Mouse (Mus musculus) hindbrain, embryonic 16.5 days (tissue): ENCODE measurements around the gene Hils1. TPM values are rescaled to one million over a fixed set of nuclear protein-coding genes. Genes with fewer than 3 reads are reported as not detected.

Experiments
- ATAC-seq: fragments of 200-750 bp; cut with Nextera tagmentation; 2 replicates; pipeline ENCODE4 v1.8.0; 2017; ENCODE audit warnings: moderate TSS enrichment, moderate library complexity
- H3K27ac ChIP-seq: fragments of 300-500 bp; sonication (generic); 2 replicates; pipeline ENCODE4 v1.5.1; 2014; ENCODE audit warnings: low read depth, mild to moderate bottlenecking, control low read depth, low read length, moderate library complexity
- H3K27me3 ChIP-seq: fragments of 300-500 bp; sonication (generic); replicated peaks from 2 replicates; pipeline ENCODE4 v1.6.1; 2014; ENCODE audit warnings: low read length; ENCODE audit not compliant: control insufficient read depth, insufficient read depth
- H3K36me3 ChIP-seq: fragments of 300-500 bp; sonication (generic); 2 replicates; pipeline ENCODE4 v1.6.1; 2014; ENCODE audit warnings: mild to moderate bottlenecking, low read length, moderate library complexity, mixed read lengths; ENCODE audit not compliant: control insufficient read depth, insufficient read depth
- H3K4me1 ChIP-seq: fragments of 300-500 bp; sonication (generic); 2 replicates; pipeline ENCODE4 v1.6.1; 2014; ENCODE audit warnings: low read depth, low read length; ENCODE audit not compliant: control insufficient read depth, insufficient read depth
- H3K4me2 ChIP-seq: fragments of 300-500 bp; sonication (generic); 2 replicates; pipeline ENCODE4 v1.6.1; 2014; ENCODE audit warnings: mild to moderate bottlenecking, low read length, control low read depth, moderate library complexity
- H3K4me3 ChIP-seq: fragments of 300-500 bp; sonication (generic); 2 replicates; pipeline ENCODE4 v1.5.1; 2014; ENCODE audit warnings: mild to moderate bottlenecking, low read length, control low read depth, moderate library complexity
- H3K9ac ChIP-seq: fragments of 300-500 bp; sonication (generic); 2 replicates; pipeline ENCODE4 v1.6.1; 2014; ENCODE audit warnings: low read depth, mild to moderate bottlenecking, control low read depth, low read length, moderate library complexity
- H3K9me3 ChIP-seq: fragments of 300-500 bp; sonication (generic); 2 replicates; pipeline ENCODE4 v1.6.1; 2014; ENCODE audit warnings: mild to moderate bottlenecking, low read length, moderate library complexity; ENCODE audit not compliant: control insufficient read depth
- WGBS: fragments of 180-500 bp; shearing (Covaris S2); extraction: QIAGEN DNeasy Blood & Tissue Kit; methylation state at CpG from one replicate; pipeline ENCODE4 v1.1.7; 2014; 5-methylcytosine and 5-hydroxymethylcytosine counted together
- polyA plus RNA-seq: library from polyadenylated mRNA; unstranded; fragments of >200 nt; fragmentation: Nextera tagmentation; extraction: Ambion mirVana; gene quantifications from 2 replicates; pipeline ENCODE4 v1.2.1, GENCODE M21; 2015

Hils1 gene
- polyA plus RNA-seq, 1 experiment from 2014 or later, result not detected

DNA sequence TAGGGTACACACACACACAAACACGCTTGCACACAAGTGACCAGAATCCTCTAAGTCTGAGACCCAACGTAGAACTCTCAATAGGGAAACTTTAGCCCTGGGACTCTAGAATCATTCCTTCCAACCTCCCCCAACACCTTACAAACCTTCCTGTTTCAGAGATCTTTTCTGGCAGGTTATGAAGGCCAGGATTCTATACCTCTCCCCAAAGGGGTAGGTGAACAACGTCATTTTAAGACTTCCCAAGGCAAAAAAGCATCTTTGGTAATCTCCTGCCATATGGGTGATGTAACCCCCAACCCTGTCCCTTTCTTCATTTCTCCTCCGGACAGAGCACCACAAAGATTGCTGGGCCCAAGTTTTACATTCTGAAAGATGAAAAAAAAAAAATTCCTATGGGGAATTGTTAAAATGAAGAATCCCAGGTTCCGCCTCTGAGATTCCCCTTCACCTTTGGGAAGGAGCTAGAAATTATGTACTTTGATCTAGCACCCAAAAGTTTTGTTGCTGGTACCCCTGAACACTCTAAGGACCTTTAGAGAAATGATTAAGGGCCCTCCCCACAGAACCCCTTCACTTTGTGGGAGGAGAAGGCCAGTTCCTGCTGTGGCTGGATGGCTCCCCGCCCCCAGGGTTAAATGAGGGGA is 22.8 kb downstream of the Hils1 start:
- peak overlapping the region; percentile 68 for H3K4me3 ChIP-seq
- H3K36me3 ChIP-seq, result no peaks in the 10 kb centered on the region
- 34% methylated on average over 6 of the region's 6 CpGs for WGBS
- no peaks in the 10 kb centered on the region for H3K27me3 ChIP-seq
- peak overlapping the region; percentile 86 for H3K9ac ChIP-seq
- H3K4me1 ChIP-seq, result peaks cover 41% of the 10 kb centered on the region
- no peak for ATAC-seq
- H3K27ac ChIP-seq, result peak overlapping the region; percentile 95
- no peaks in the 10 kb centered on the region for H3K9me3 ChIP-seq
- peak overlapping the region; percentile 96 for H3K4me2 ChIP-seq

- H3K9ac ChIP-seq, result peak within 1 kb of the TSS; percentile 86
- peak within 1 kb of the TSS; percentile 96 for H3K4me2 ChIP-seq
- no peaks in the 10 kb centered on the region for H3K9me3 ChIP-seq
- H3K4me1 ChIP-seq, result peaks cover 49% of the 10 kb centered on the region
- H3K27me3 ChIP-seq, result no peaks in the 10 kb centered on the region
- H3K27ac ChIP-seq, result peak within 1 kb of the TSS; percentile 95
- peak within 1 kb of the TSS; percentile 68 for H3K4me3 ChIP-seq
- ATAC-seq, result peak; percentile 77
- WGBS, result under 1% methylated on average over 52 of the region's 69 CpGs
- no peaks in the 10 kb centered on the region for H3K36me3 ChIP-seq
Observed at GRCm38 (mm10) chr11:94990749-94991577, 23.6 kb downstream of the Hils1 start, which contains the start of gene Ppp1r9b. TSS of gene Ppp1r9b (plus strand) at chr11:94991035.

GRCm38 (mm10) chr11:94991641-94992479 is 24.5 kb downstream of the Hils1 start:
- Histone ChIP-seq H3K9ac (peak overlapping the region; percentile 86), H3K27me3 (no peaks in the 10 kb centered on the region), H3K4me3 (peak overlapping the region; percentile 68), H3K27ac (peak overlapping the region; percentile 95), H3K4me1 (peaks cover 54% of the 10 kb centered on the region), H3K9me3 (no peaks in the 10 kb centered on the region), H3K36me3 (peaks cover 3% of the 10 kb centered on the region; the same call in 1 of the 2 replicates), H3K4me2 (peak overlapping the region; percentile 96)
- WGBS, result 1% methylated on average over 89 of the region's 99 CpGs
- ATAC-seq, result no peak

DNA sequence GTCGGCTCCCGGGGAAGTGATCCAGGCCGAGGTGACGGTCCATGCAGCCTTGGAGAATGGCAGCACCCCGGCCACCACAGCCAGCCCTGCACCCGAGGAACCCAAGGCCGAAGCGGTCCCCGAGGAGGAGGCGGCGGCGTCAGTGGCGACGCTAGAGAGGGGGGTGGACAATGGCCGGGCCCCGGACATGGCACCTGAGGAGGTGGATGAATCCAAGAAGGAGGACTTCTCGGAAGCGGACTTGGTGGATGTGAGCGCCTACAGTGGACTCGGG is 25.0 kb downstream of the Hils1 start:
- Histone ChIP-seq H3K27ac (peak overlapping the region; percentile 95; the same call in 1 of the 2 replicates), H3K4me2 (peak overlapping the region; percentile 96), H3K9me3 (no peaks in the 10 kb centered on the region), H3K9ac (peak overlapping the region; percentile 86), H3K4me1 (peaks cover 54% of the 10 kb centered on the region), H3K4me3 (peak overlapping the region; percentile 68), H3K27me3 (no peaks in the 10 kb centered on the region), H3K36me3 (peaks cover 4% of the 10 kb centered on the region; the same call in 1 of the 2 replicates)
- ATAC-seq, result no peak
- 1% methylated on average over 20 of the region's 20 CpGs for WGBS

DNA sequence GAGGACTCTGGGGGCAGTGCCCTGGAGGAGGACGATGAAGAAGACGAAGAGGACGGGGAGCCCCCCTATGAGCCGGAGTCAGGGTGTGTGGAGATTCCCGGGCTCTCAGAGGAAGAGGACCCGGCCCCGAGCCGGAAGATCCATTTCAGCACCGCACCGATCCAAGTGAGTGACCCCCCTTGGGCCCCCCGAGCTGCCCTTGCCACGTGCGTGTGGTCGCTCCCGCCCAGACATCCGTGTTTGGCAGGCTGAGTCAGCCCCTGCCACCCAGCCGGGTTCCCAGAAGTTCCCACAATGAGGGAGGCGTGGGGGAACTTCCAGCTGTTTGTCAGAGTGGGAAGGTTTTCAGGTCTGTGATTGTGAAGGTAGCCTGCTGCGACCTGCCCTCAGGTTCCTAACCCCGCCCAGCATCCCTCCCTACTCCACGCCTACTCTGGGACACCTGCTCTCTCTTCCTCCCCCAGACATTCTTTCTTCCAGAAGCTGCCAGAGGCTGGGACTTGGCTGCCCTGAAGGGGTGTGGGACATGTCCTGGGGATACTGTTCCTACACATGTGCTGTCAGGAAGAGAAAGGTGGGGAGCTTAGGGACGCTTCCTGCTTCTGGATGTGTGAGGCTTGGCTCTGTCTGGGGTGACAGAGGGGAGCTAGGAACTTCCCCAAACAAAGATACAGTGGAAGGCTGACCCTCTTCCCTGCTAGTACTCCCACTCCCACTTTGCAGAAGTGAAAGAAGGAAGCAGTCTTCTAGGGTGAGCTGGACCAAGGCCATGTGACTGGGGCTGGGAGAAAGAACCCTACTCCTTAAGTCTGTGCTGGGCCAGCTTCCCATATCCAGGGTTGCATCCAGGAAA is 25.6 kb downstream of the Hils1 start:
- Histone ChIP-seq H3K4me2 (peak overlapping the region; percentile 96), H3K9ac (peak overlapping the region; percentile 86), H3K27ac (peak overlapping the region; percentile 48), H3K27me3 (no peaks in the 10 kb centered on the region), H3K9me3 (no peaks in the 10 kb centered on the region), H3K4me1 (peaks cover 56% of the 10 kb centered on the region), H3K36me3 (peaks cover 4% of the 10 kb centered on the region; the same call in 1 of the 2 replicates), H3K4me3 (peak overlapping the region; percentile 68)
- ATAC-seq, result no peak
- WGBS, result under 1% methylated on average over 22 of the region's 22 CpGs

- H3K9ac ChIP-seq, result peak overlapping the region; percentile 86
- no peaks in the 10 kb centered on the region for H3K27me3 ChIP-seq
- peaks cover 4% of the 10 kb centered on the region; the same call in 1 of the 2 replicates for H3K36me3 ChIP-seq
- peak overlapping the region; percentile 68 for H3K4me3 ChIP-seq
- ATAC-seq, result no peak
- 35% methylated on average over 10 of the region's 10 CpGs for WGBS
- peaks cover 53% of the 10 kb centered on the region for H3K4me1 ChIP-seq
- H3K9me3 ChIP-seq, result no peaks in the 10 kb centered on the region
- peak overlapping the region; percentile 48 for H3K27ac ChIP-seq
- peak overlapping the region; percentile 96 for H3K4me2 ChIP-seq
Observed at GRCm38 (mm10) chr11:94994208-94994814, 26.9 kb downstream of the Hils1 start.

GRCm38 (mm10) chr11:94994947-94995772 is 27.8 kb downstream of the Hils1 start:
- WGBS, result 83% methylated on average over 11 of the region's 11 CpGs
- H3K36me3 ChIP-seq, result peaks cover 4% of the 10 kb centered on the region

More at GRCm38 (mm10) chr11:94994947-94995772, 27.8 kb downstream of the Hils1 start:
- Histone ChIP-seq H3K27me3 (no peaks in the 10 kb centered on the region), H3K9me3 (no peaks in the 10 kb centered on the region), H3K4me2 (peak overlapping the region; percentile 96), H3K27ac (no peak overlapping the region), H3K9ac (peak overlapping the region; percentile 86), H3K4me1 (peaks cover 47% of the 10 kb centered on the region), H3K4me3 (peak overlapping the region; percentile 68)
- no peak for ATAC-seq
